Mouse (Mus musculus): Measurements from ENCODE around the gene Gm21887. TPM values are rescaled to one million over a fixed set of nuclear protein-coding genes. Genes with fewer than 3 reads are reported as not detected.
"Not testable (repeated sequence)": the region's sequence is repeated elsewhere in the genome, so short reads cannot be mapped to it uniquely, and the experiment has no call there.

Gm21887 gene
- polyA plus RNA-seq, 1 experiment from 2014 or later = 212 TPM

DNA sequence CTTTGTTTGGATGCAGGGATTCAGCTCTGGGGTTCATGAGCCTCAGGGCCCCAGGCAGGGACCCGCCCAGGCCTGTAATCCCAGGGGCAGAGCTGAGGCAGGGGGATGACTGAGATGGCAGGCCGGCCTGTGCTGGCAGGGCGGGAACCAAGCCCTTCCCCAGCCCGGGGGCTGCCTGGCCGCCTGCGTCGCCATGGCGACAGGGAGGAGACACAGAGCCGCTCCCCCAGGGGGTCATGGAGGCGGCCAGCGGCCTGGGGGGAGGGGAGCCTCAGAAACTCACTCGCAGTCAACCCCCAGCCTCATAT is 8.1 kb upstream of the Gm21887 start:
- not testable (repeated sequence) for H3K27ac ChIP-seq

GRCm38 (mm10) chrX:170002510-170003197 is 6.8 kb upstream of the Gm21887 start:
- not testable (repeated sequence) for ATAC-seq (ENCODE audit: insufficient number of reproducible peaks, insufficient read depth, low FRiP score, low TSS enrichment); H3K27ac ChIP-seq; H3K4me3 ChIP-seq; H3K27me3 ChIP-seq; H3K4me2 ChIP-seq (replicated peaks); H3K9ac ChIP-seq; H3K36me3 ChIP-seq; H3K4me1 ChIP-seq
- 35% methylated on average over 18 of the region's 18 CpGs for WGBS
- peaks cover 23% of the 10 kb centered on the region for H3K9me3 ChIP-seq

More for the DNA sequence above, 8.1 kb upstream of the Gm21887 start:
- H3K9ac ChIP-seq; H3K4me2 ChIP-seq (replicated peaks); H3K4me3 ChIP-seq; H3K27me3 ChIP-seq; ATAC-seq (ENCODE audit: insufficient number of reproducible peaks, insufficient read depth, low FRiP score, low TSS enrichment); H3K36me3 ChIP-seq; H3K4me1 ChIP-seq: not testable (repeated sequence)
- H3K9me3 ChIP-seq = peaks cover 14% of the 10 kb centered on the region; the same call in 1 of the 2 replicates
- 14% methylated on average over 2 of the region's 12 CpGs for WGBS

- not testable (repeated sequence) for H3K4me1 ChIP-seq; H3K4me2 ChIP-seq (replicated peaks); H3K27me3 ChIP-seq; H3K36me3 ChIP-seq; H3K27ac ChIP-seq; H3K4me3 ChIP-seq; H3K9ac ChIP-seq; ATAC-seq (ENCODE audit: insufficient number of reproducible peaks, insufficient read depth, low FRiP score, low TSS enrichment)
- peaks cover 32% of the 10 kb centered on the region for H3K9me3 ChIP-seq
- WGBS = 26% methylated on average over 1 of the region's 1 CpGs
These were observed 5.9 kb upstream of the Gm21887 start for GRCm38 (mm10) chrX:170003536-170003935.

DNA sequence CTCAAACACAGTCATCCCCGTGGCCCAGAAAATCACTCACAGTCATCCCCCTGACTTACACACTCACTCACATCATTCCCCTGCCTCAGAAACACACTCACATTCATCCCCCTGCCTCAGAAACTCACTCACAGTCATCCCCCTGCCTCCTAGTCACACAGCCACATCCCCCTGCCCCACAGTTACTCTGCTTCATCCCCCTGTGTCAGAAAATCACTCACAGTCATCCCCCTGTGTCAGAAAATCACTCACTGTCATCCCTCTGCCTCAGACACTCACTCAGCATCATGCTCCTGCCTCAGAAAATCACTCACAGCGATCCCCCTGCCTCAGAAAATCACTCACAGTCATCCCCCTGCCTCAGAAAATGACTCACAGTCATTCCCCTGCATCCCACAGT is 5.2 kb upstream of the Gm21887 start:
- not testable (repeated sequence) for H3K4me2 ChIP-seq (replicated peaks); H3K4me3 ChIP-seq; H3K27ac ChIP-seq; ATAC-seq (ENCODE audit: insufficient number of reproducible peaks, insufficient read depth, low FRiP score, low TSS enrichment); H3K9ac ChIP-seq; H3K27me3 ChIP-seq; H3K4me1 ChIP-seq; H3K36me3 ChIP-seq
- peaks cover 35% of the 10 kb centered on the region for H3K9me3 ChIP-seq
- 42% methylated on average over 2 of the region's 2 CpGs for WGBS

DNA sequence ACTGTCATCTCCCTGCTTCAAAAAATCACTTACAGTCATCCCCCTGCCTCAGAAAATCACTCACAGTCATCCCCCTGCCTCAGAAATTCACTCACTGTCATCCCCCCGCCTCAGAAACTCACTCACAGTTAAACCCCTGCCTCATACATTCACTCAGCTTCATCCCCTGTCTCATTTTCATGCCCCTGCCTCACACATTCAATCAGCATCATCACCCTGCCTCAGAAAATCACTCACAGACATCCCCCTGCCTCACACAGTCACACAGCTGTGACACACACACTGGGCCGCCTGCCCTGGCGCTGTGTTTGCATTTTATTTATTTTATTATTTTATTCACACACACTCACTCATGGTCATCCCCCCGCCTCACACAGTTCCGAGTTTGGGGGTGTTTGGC is 4.7 kb upstream of the Gm21887 start:
- peaks cover 39% of the 10 kb centered on the region for H3K9me3 ChIP-seq
- ATAC-seq (ENCODE audit: insufficient number of reproducible peaks, insufficient read depth, low FRiP score, low TSS enrichment); H3K4me2 ChIP-seq (replicated peaks); H3K36me3 ChIP-seq; H3K4me1 ChIP-seq; H3K27me3 ChIP-seq; H3K9ac ChIP-seq; H3K4me3 ChIP-seq; H3K27ac ChIP-seq: not testable (repeated sequence)
- WGBS = 31% methylated on average over 5 of the region's 5 CpGs

DNA sequence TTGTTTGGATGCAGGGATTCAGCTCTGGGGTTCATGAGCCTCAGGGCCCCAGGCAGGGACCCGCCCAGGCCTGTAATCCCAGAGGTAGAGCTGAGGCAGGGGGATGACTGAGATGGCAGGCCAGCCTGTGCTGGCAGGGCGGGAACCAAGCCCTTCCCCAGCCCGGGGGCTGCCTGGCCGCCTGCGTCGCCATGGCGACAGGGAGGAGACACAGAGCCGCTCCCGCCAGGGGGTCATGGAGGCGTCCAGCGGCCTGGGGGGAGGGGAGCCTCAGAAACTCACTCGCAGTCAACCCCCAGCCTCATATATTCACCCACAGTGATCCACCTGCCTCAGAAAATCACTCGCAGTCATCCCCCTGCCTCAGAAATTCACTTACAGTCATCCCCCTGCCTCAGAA is 4.3 kb upstream of the Gm21887 start:
- ATAC-seq (ENCODE audit: insufficient number of reproducible peaks, insufficient read depth, low FRiP score, low TSS enrichment); H3K4me2 ChIP-seq (replicated peaks); H3K9ac ChIP-seq; H3K27me3 ChIP-seq; H3K36me3 ChIP-seq; H3K27ac ChIP-seq; H3K4me1 ChIP-seq; H3K4me3 ChIP-seq: not testable (repeated sequence)
- WGBS = 20% methylated on average over 13 of the region's 13 CpGs
- peaks cover 41% of the 10 kb centered on the region for H3K9me3 ChIP-seq

- H3K9me3 ChIP-seq = peaks cover 45% of the 10 kb centered on the region
- 37% methylated on average over 1 of the region's 1 CpGs for WGBS
- not testable (repeated sequence) for H3K4me2 ChIP-seq (replicated peaks); H3K4me3 ChIP-seq; H3K36me3 ChIP-seq; H3K9ac ChIP-seq; H3K27me3 ChIP-seq; ATAC-seq (ENCODE audit: insufficient number of reproducible peaks, insufficient read depth, low FRiP score, low TSS enrichment); H3K4me1 ChIP-seq; H3K27ac ChIP-seq
These were observed 3.7 kb upstream of the Gm21887 start for GRCm38 (mm10) chrX:170005695-170006297.

DNA sequence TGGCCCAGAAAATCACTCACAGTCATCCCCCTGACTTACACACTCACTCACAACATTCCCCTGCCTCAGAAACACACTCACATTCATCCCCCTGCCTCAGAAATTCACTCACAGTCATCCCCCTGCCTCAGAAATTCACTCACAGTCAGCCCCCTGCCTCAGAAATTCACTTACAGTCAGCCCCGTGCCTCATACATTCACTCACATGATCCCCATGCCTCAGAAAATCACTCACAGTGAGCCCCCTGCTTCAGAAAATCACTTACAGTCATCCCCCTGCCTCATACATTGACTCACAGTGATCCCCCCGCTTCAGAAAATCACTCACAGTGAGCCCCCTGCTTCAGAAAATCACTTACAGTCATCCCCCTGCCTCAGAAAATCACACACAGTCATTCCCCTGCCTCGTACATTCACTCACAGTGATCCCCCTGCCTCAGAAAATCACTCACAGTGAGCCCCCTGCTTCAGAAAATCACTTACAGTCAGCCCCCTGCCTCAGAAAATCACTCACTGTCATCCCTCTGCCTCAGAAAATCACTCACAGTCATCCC is 2.7 kb upstream of the Gm21887 start:
- not testable (repeated sequence) for H3K4me3 ChIP-seq; H3K9ac ChIP-seq; H3K4me1 ChIP-seq; H3K4me2 ChIP-seq (replicated peaks); H3K27ac ChIP-seq; H3K27me3 ChIP-seq; ATAC-seq (ENCODE audit: insufficient number of reproducible peaks, insufficient read depth, low FRiP score, low TSS enrichment)
- peaks cover 12% of the 10 kb centered on the region for H3K36me3 ChIP-seq
- WGBS = 43% methylated on average over 3 of the region's 3 CpGs
- peaks cover 52% of the 10 kb centered on the region for H3K9me3 ChIP-seq

DNA sequence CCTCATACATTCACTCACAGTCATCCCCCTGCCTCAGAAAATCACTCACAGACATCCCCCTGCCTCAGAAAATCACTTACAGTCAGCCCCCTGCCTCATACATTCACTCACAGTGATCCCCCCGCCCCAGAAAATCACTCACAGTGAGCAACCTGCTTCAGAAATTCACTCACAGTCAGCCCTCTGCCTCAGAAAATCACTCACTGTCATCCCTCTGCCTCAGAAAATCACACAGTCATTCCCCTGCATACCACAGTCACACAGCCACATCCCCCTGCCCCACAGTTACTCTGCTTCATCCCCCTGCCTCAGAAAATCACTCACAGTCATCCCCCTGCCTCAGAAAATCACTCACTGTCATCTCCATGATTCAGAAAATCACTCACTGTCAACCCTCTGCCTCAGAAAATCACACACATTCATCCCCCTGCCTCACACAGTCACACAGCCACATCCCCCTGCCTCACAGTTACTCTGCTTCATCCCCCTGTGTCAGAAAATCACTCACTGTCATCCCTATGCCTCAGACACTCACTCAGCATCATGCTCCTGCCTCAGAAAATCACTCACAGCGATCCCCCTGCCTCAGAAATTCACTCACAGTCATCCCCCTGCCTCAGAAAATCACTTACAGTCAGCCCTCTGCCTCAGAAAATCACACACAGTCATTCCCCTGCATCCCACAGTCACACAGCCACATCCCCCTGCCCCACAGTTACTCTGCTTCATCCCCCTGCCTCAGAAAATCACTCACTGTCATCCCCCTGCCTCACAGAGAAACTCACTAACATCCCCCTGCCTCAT is 1.9 kb upstream of the Gm21887 start:
- 43% methylated on average over 2 of the region's 2 CpGs for WGBS
- not testable (repeated sequence) for ATAC-seq (ENCODE audit: insufficient number of reproducible peaks, insufficient read depth, low FRiP score, low TSS enrichment); H3K4me2 ChIP-seq (replicated peaks); H3K4me3 ChIP-seq; H3K27me3 ChIP-seq; H3K4me1 ChIP-seq; H3K27ac ChIP-seq; H3K9ac ChIP-seq
- H3K36me3 ChIP-seq = peaks cover 12% of the 10 kb centered on the region
- peaks cover 52% of the 10 kb centered on the region for H3K9me3 ChIP-seq

GRCm38 (mm10) chrX:170008179-170008467 is 1.3 kb upstream of the Gm21887 start:
- peaks cover 12% of the 10 kb centered on the region for H3K36me3 ChIP-seq
- H3K9me3 ChIP-seq = peaks cover 52% of the 10 kb centered on the region

GRCm38 (mm10) chrX:170008584-170008983 is 875 bp upstream of the Gm21887 start:
- peaks cover 52% of the 10 kb centered on the region for H3K9me3 ChIP-seq
- H3K9ac ChIP-seq; ATAC-seq (ENCODE audit: insufficient number of reproducible peaks, insufficient read depth, low FRiP score, low TSS enrichment); H3K27me3 ChIP-seq; H3K27ac ChIP-seq; H3K4me2 ChIP-seq (replicated peaks); H3K4me3 ChIP-seq; H3K4me1 ChIP-seq: not testable (repeated sequence)
- H3K36me3 ChIP-seq = peaks cover 12% of the 10 kb centered on the region
- WGBS = 32% methylated on average over 3 of the region's 3 CpGs

More at GRCm38 (mm10) chrX:170008179-170008467, 1.3 kb upstream of the Gm21887 start:
- H3K4me3 ChIP-seq; H3K27ac ChIP-seq; H3K4me2 ChIP-seq (replicated peaks); ATAC-seq (ENCODE audit: insufficient number of reproducible peaks, insufficient read depth, low FRiP score, low TSS enrichment); H3K27me3 ChIP-seq; H3K4me1 ChIP-seq; H3K9ac ChIP-seq: not testable (repeated sequence)

DNA sequence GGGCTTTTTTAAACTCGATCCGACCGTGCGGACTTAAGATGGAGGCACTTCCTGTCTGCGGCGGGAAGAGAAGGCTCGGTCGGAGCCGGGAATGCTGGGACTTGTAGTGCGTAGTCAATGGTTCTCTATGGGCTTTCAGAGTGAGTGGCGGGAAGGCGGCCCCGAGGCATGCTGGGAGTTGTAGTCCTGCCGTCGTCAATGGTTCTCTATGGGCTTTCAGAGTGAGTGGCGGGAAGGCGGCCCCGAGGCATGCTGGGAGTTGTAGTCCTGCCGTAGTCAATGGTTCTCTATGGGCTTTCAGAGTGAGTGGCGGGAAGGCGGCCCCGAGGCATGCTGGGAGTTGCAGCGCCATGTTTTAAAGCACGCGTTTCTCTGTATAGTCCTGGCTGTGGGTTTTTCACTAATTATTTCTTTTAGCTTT is 352 bp downstream of the Gm21887 start:
- peak overlapping the region; percentile 51 for H3K4me3 ChIP-seq
- peak overlapping the region; percentile 84 for H3K27ac ChIP-seq
- 54% methylated on average over 25 of the region's 25 CpGs for WGBS
- H3K27me3 ChIP-seq; H3K4me1 ChIP-seq; H3K4me2 ChIP-seq (replicated peaks): not testable (repeated sequence)
- peak overlapping the region; percentile 75 for H3K9ac ChIP-seq
- peaks cover 44% of the 10 kb centered on the region for H3K9me3 ChIP-seq
- peak; percentile 98 for ATAC-seq (ENCODE audit: insufficient number of reproducible peaks, insufficient read depth, low FRiP score, low TSS enrichment)
- peaks cover 15% of the 10 kb centered on the region for H3K36me3 ChIP-seq
